Mouse (Mus musculus) midbrain, embryonic 13.5 days (tissue): ENCODE measurements around the gene Dnah6. TPM values are rescaled to one million over a fixed set of nuclear protein-coding genes. Genes with fewer than 3 reads are reported as not detected.

Experiments
- ATAC-seq: fragments of 200-750 bp; cut with Nextera tagmentation; 2 replicates; pipeline ENCODE4 v1.8.0; 2017; ENCODE audit warnings: mild to moderate bottlenecking, moderate TSS enrichment, moderate library complexity
- H3K27ac ChIP-seq: fragments of 300-500 bp; sonication (generic); 2 replicates; pipeline ENCODE4 v1.5.1; 2015; ENCODE audit warnings: inconsistent platforms, mild to moderate bottlenecking, moderate library complexity
- H3K27me3 ChIP-seq: fragments of 300-500 bp; sonication (generic); 2 replicates; pipeline ENCODE4 v1.6.1; 2015; ENCODE audit warnings: mild to moderate bottlenecking, inconsistent platforms
- H3K36me3 ChIP-seq: fragments of 300-500 bp; sonication (generic); 2 replicates; pipeline ENCODE4 v1.6.1; 2015; ENCODE audit warnings: mild to moderate bottlenecking, inconsistent platforms
- H3K4me1 ChIP-seq: fragments of 300-500 bp; sonication (generic); replicated peaks from 2 replicates; pipeline ENCODE4 v1.6.1; 2015; ENCODE audit warnings: inconsistent platforms
- H3K4me2 ChIP-seq: fragments of 300-500 bp; sonication (generic); replicated peaks from 2 replicates; pipeline ENCODE4 v1.6.1; 2015; ENCODE audit warnings: moderate library complexity, mild to moderate bottlenecking, inconsistent platforms
- H3K4me3 ChIP-seq: fragments of 300-500 bp; sonication (generic); replicated peaks from 2 replicates; pipeline ENCODE4 v1.5.1; 2015; ENCODE audit warnings: mild to moderate bottlenecking, inconsistent platforms
- H3K9ac ChIP-seq: fragments of 300-500 bp; sonication (generic); replicated peaks from 2 replicates; pipeline ENCODE4 v1.6.1; 2015; ENCODE audit warnings: mild to moderate bottlenecking, inconsistent platforms
- H3K9me3 ChIP-seq: fragments of 300-500 bp; sonication (generic); 2 replicates; pipeline ENCODE4 v1.6.1; 2016; ENCODE audit warnings: mild to moderate bottlenecking, inconsistent platforms
- WGBS: fragments of 180-500 bp; shearing (Covaris S2); methylation state at CpG from one replicate; pipeline ENCODE4 v1.1.7; 2015; 5-methylcytosine and 5-hydroxymethylcytosine counted together
- polyA plus RNA-seq: library from polyadenylated mRNA; unstranded; fragments of >200 nt; fragmentation: Nextera tagmentation; extraction: Ambion mirVana; gene quantifications from 2 replicates; pipeline ENCODE4 v1.2.1, GENCODE M21; 2015

Gene Dnah6
- 0.08 and 0.17 TPM in 2 replicates for polyA plus RNA-seq

GRCm38 (mm10) chr6:73221189-73221957, at the start of gene Dnah6:
TSS of gene Dnah6 (minus strand) at chr6:73221651.
- Histone ChIP-seq H3K9me3 (no peaks in the 10 kb centered on the region), H3K27me3 (no peaks in the 10 kb centered on the region), H3K9ac (peak within 1 kb of the TSS; percentile 49; the same call in 1 of the 2 replicates), H3K4me3 (peak within 1 kb of the TSS; percentile 45), H3K4me2 (peak within 1 kb of the TSS; percentile 72), H3K36me3 (no peaks in the 10 kb centered on the region), H3K4me1 (peaks cover 13% of the 10 kb centered on the region), H3K27ac (peak within 1 kb of the TSS; percentile 35; the same call in 1 of the 2 replicates)
- peak; percentile 100 for ATAC-seq
- WGBS, result 32% methylated on average over 25 of the region's 25 CpGs

GRCm38 (mm10) chr6:73269374-73269773, 47.9 kb upstream of the Dnah6 start:
- no peaks in the 10 kb centered on the region for H3K4me1 ChIP-seq
- no peak overlapping the region for H3K27ac ChIP-seq
- no peak overlapping the region for H3K9ac ChIP-seq
- no peak overlapping the region for H3K4me3 ChIP-seq
- H3K4me2 ChIP-seq, result no peak overlapping the region
- H3K9me3 ChIP-seq, result no peaks in the 10 kb centered on the region
- H3K27me3 ChIP-seq, result no peaks in the 10 kb centered on the region
- WGBS, result 96% methylated on average over 3 of the region's 3 CpGs
- no peak for ATAC-seq
- H3K36me3 ChIP-seq, result peaks cover 82% of the 10 kb centered on the region

GRCm38 (mm10) chr6:73267738-73268311, 46.4 kb upstream of the Dnah6 start:
- Histone ChIP-seq H3K27ac (no peak overlapping the region), H3K4me1 (no peaks in the 10 kb centered on the region), H3K36me3 (peaks cover 83% of the 10 kb centered on the region), H3K9me3 (no peaks in the 10 kb centered on the region), H3K9ac (no peak overlapping the region), H3K27me3 (no peaks in the 10 kb centered on the region), H3K4me3 (no peak overlapping the region), H3K4me2 (no peak overlapping the region)
- WGBS, result 96% methylated on average over 8 of the region's 8 CpGs
- ATAC-seq, result no peak

- Histone ChIP-seq H3K9me3 (no peaks in the 10 kb centered on the region), H3K36me3 (peaks cover 78% of the 10 kb centered on the region)
- no peak for ATAC-seq
Observed at GRCm38 (mm10) chr6:73264801-73265200, 43.4 kb upstream of the Dnah6 start.

GRCm38 (mm10) chr6:73260110-73260509, 38.7 kb upstream of the Dnah6 start:
- Histone ChIP-seq H3K36me3 (peaks cover 75% of the 10 kb centered on the region), H3K4me3 (no peak overlapping the region), H3K27ac (no peak overlapping the region), H3K4me2 (no peak overlapping the region), H3K4me1 (no peaks in the 10 kb centered on the region), H3K27me3 (no peaks in the 10 kb centered on the region), H3K9ac (no peak overlapping the region), H3K9me3 (no peaks in the 10 kb centered on the region)
- no peak for ATAC-seq
- 95% methylated on average over 6 of the region's 6 CpGs for WGBS

More at GRCm38 (mm10) chr6:73264801-73265200, 43.4 kb upstream of the Dnah6 start:
- no peak overlapping the region for H3K9ac ChIP-seq
- H3K4me2 ChIP-seq, result no peak overlapping the region
- no peaks in the 10 kb centered on the region for H3K4me1 ChIP-seq
- H3K4me3 ChIP-seq, result no peak overlapping the region
- 18% methylated on average over 2 of the region's 2 CpGs for WGBS
- H3K27me3 ChIP-seq, result no peaks in the 10 kb centered on the region
- H3K27ac ChIP-seq, result no peak overlapping the region

- H3K36me3 ChIP-seq, result peaks cover 51% of the 10 kb centered on the region
- 97% methylated on average over 7 of the region's 7 CpGs for WGBS
- H3K9me3 ChIP-seq, result no peaks in the 10 kb centered on the region
- no peak for ATAC-seq
- no peak overlapping the region for H3K27ac ChIP-seq
- no peak overlapping the region for H3K4me3 ChIP-seq
- no peak overlapping the region for H3K9ac ChIP-seq
- no peaks in the 10 kb centered on the region for H3K27me3 ChIP-seq
- no peaks in the 10 kb centered on the region for H3K4me1 ChIP-seq
- no peak overlapping the region for H3K4me2 ChIP-seq
Observed at GRCm38 (mm10) chr6:73257068-73257467, 35.6 kb upstream of the Dnah6 start.

GRCm38 (mm10) chr6:73254307-73255228, 33.1 kb upstream of the Dnah6 start:
- Histone ChIP-seq H3K4me2 (no peak overlapping the region), H3K36me3 (peaks cover 30% of the 10 kb centered on the region), H3K9me3 (no peaks in the 10 kb centered on the region), H3K9ac (no peak overlapping the region), H3K27me3 (no peaks in the 10 kb centered on the region), H3K4me1 (peaks cover 8% of the 10 kb centered on the region), H3K4me3 (no peak overlapping the region), H3K27ac (no peak overlapping the region)
- WGBS, result 91% methylated on average over 9 of the region's 9 CpGs
- ATAC-seq, result peak; percentile 43; the same call in 1 of the 2 replicates

- H3K27ac ChIP-seq, result no peak overlapping the region
- no peaks in the 10 kb centered on the region for H3K27me3 ChIP-seq
- H3K4me3 ChIP-seq, result no peak overlapping the region
- 94% methylated on average over 4 of the region's 4 CpGs for WGBS
- peaks cover 20% of the 10 kb centered on the region for H3K36me3 ChIP-seq
- no peak for ATAC-seq
- no peak overlapping the region for H3K9ac ChIP-seq
- no peaks in the 10 kb centered on the region for H3K9me3 ChIP-seq
- H3K4me1 ChIP-seq, result peaks cover 14% of the 10 kb centered on the region
- no peak overlapping the region for H3K4me2 ChIP-seq
Observed at GRCm38 (mm10) chr6:73253584-73253983, 32.1 kb upstream of the Dnah6 start.

- WGBS, result 92% methylated on average over 2 of the region's 2 CpGs
- no peak for ATAC-seq
- no peaks in the 10 kb centered on the region for H3K9me3 ChIP-seq
- no peaks in the 10 kb centered on the region for H3K27me3 ChIP-seq
- peaks cover 14% of the 10 kb centered on the region for H3K4me1 ChIP-seq
- H3K4me3 ChIP-seq, result no peak overlapping the region
- H3K9ac ChIP-seq, result no peak overlapping the region
- H3K27ac ChIP-seq, result no peak overlapping the region
- peaks cover 15% of the 10 kb centered on the region for H3K36me3 ChIP-seq
- H3K4me2 ChIP-seq, result no peak overlapping the region
Observed at GRCm38 (mm10) chr6:73253006-73253405, 31.6 kb upstream of the Dnah6 start.

- H3K9me3 ChIP-seq, result no peaks in the 10 kb centered on the region
- no peak overlapping the region for H3K4me2 ChIP-seq
- H3K9ac ChIP-seq, result no peak overlapping the region
- ATAC-seq, result no peak
- no peak overlapping the region for H3K27ac ChIP-seq
- peaks cover 12% of the 10 kb centered on the region for H3K36me3 ChIP-seq
- no peaks in the 10 kb centered on the region for H3K27me3 ChIP-seq
- H3K4me3 ChIP-seq, result no peak overlapping the region
- H3K4me1 ChIP-seq, result peaks cover 14% of the 10 kb centered on the region
Observed at GRCm38 (mm10) chr6:73252396-73252795, 30.9 kb upstream of the Dnah6 start.

- WGBS, result 94% methylated on average over 11 of the region's 11 CpGs
- ATAC-seq, result no peak
- no peak overlapping the region for H3K4me2 ChIP-seq
- no peak overlapping the region for H3K4me3 ChIP-seq
- no peak overlapping the region for H3K9ac ChIP-seq
- peaks cover 14% of the 10 kb centered on the region for H3K4me1 ChIP-seq
- H3K27me3 ChIP-seq, result no peaks in the 10 kb centered on the region
- H3K36me3 ChIP-seq, result peaks cover 3% of the 10 kb centered on the region; the same call in 1 of the 2 replicates
- H3K27ac ChIP-seq, result no peak overlapping the region
- H3K9me3 ChIP-seq, result no peaks in the 10 kb centered on the region
Observed at GRCm38 (mm10) chr6:73251336-73251735, 29.9 kb upstream of the Dnah6 start.

GRCm38 (mm10) chr6:73249851-73250250, 28.4 kb upstream of the Dnah6 start:
- ATAC-seq, result no peak
- Histone ChIP-seq H3K4me2 (peak overlapping the region; percentile 81), H3K27me3 (no peaks in the 10 kb centered on the region), H3K4me1 (peaks cover 14% of the 10 kb centered on the region), H3K4me3 (peak overlapping the region; percentile 71; the same call in 1 of the 2 replicates), H3K36me3 (no peaks in the 10 kb centered on the region), H3K9me3 (no peaks in the 10 kb centered on the region), H3K9ac (no peak overlapping the region), H3K27ac (no peak overlapping the region)
- 89% methylated on average over 4 of the region's 4 CpGs for WGBS
